9 mouse cellular contexts compared by ENCODE assay signal in the genomic region with DNA sequence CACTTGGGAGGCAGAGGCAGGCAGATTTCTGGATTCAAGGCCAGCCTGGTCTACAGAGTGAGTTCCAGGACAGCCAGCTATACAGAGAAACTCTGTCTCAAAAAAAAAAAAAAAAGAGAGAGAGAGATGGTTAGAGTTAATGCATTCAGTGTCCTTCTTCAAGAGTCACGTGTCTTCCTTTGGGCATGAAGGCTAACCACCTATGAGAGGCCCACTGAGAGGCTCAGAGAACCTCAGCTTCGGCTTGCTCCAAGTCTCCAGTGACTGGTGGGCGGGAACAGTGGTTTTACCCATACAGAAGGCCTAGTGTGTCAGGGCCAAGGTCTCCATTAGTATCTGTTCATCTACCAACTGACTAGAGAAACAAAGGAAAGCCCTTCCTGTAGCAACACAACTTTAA. TPM values are rescaled to one million over a fixed set of nuclear protein-coding genes. Genes with fewer than 3 reads are reported as not detected.
DNase-seq lines count a peak whose midpoint lies in the region; ATAC-seq and TF ChIP-seq lines count a peak whose summit lies in the region.
"Had no signal": no experiment of that assay in that cellular context is flagged by ENCODE, and none has a peak within 500 bp of the region (broad histone marks: within the 10 kb centered on the region; RNA-seq: fewer than 3 reads in every experiment).

No protein-coding gene starts in this region.

- H3K4me2 ChIP-seq in kidney, postnatal 0 days (ENCODE audit: low read length): peak overlapping the region; percentile 59; the same call in 1 of the 2 replicates
- no peak overlapping the region for H3K4me2 ChIP-seq in limb, embryonic 14.5 days (replicated peaks; ENCODE audit: low read depth, low read length, severe bottlenecking)
- H3K4me2 ChIP-seq in neural tube, embryonic 13.5 days: peak overlapping the region; percentile 57

- no peak for ATAC-seq in kidney, postnatal 0 days (replicated peaks; ENCODE audit: low FRiP score, low read depth)
- 0 out of 2 replicates have a peak, but pooled peaks have one; percentile 8 for ATAC-seq in limb, embryonic 14.5 days (ENCODE audit: low FRiP score, low read depth)
- ATAC-seq in neural tube, embryonic 13.5 days (ENCODE audit: low read depth): no peak
- no peak for ATAC-seq in frontal cortex, adult (ENCODE audit: low TSS enrichment)

- H3K36me3 ChIP-seq in kidney, postnatal 0 days (ENCODE audit: insufficient read depth, low read length): no peaks in the 10 kb centered on the region
- H3K36me3 ChIP-seq in forebrain, embryonic 10.5 days (replicated peaks): no peaks in the 10 kb centered on the region
- no peaks in the 10 kb centered on the region for H3K36me3 ChIP-seq in limb, embryonic 14.5 days (ENCODE audit: control insufficient read depth, insufficient read depth, low read length)
- no peaks in the 10 kb centered on the region for H3K36me3 ChIP-seq in neural tube, embryonic 13.5 days

- peak overlapping the region; percentile 78 for H3K27ac ChIP-seq in kidney, postnatal 0 days
- peak overlapping the region; percentile 83 for H3K27ac ChIP-seq in forebrain, embryonic 10.5 days
- no peak overlapping the region for H3K27ac ChIP-seq in limb, embryonic 14.5 days (replicated peaks; ENCODE audit: low read depth, low read length)
- peak overlapping the region; percentile 87 for H3K27ac ChIP-seq in neural tube, embryonic 13.5 days (replicated peaks)

- H3K9ac ChIP-seq in kidney, postnatal 0 days (ENCODE audit: low read depth, low read length): no peak overlapping the region
- no peak overlapping the region for H3K9ac ChIP-seq in limb, embryonic 14.5 days (ENCODE audit: low read depth, low read length, severe bottlenecking)
- H3K9ac ChIP-seq in neural tube, embryonic 13.5 days: no peak overlapping the region

- whole genome bisulfite sequencing in kidney, postnatal 0 days: 67% methylated on average over 3 of the region's 3 CpGs
- 79% methylated on average over 3 of the region's 3 CpGs for WGBS in forebrain, embryonic 10.5 days
- WGBS in limb, embryonic 14.5 days: 78% methylated on average over 3 of the region's 3 CpGs
- WGBS in neural tube, embryonic 13.5 days: 68% methylated on average over 3 of the region's 3 CpGs

- no peak overlapping the region for H3K4me3 ChIP-seq in kidney, postnatal 0 days (replicated peaks; ENCODE audit: low read depth, low read length)
- peak overlapping the region; percentile 42 for H3K4me3 ChIP-seq in forebrain, embryonic 10.5 days
- H3K4me3 ChIP-seq in limb, embryonic 14.5 days (replicated peaks; ENCODE audit: low read length): no peak overlapping the region
- no peak overlapping the region for H3K4me3 ChIP-seq in neural tube, embryonic 13.5 days

- peaks cover 17% of the 10 kb centered on the region for H3K4me1 ChIP-seq in kidney, postnatal 0 days (replicated peaks; ENCODE audit: insufficient read depth, low read length)
- H3K4me1 ChIP-seq in forebrain, embryonic 10.5 days: peaks cover 17% of the 10 kb centered on the region
- H3K4me1 ChIP-seq in limb, embryonic 14.5 days (ENCODE audit: control insufficient read depth, insufficient read depth, low read length): peaks cover 22% of the 10 kb centered on the region
- H3K4me1 ChIP-seq in neural tube, embryonic 13.5 days (replicated peaks): peaks cover 16% of the 10 kb centered on the region

- no peak for TF ChIP-seq CTCF in kidney, postnatal 0 days (IDR thresholded peaks at IDR 0.05; ENCODE audit: low read depth)

- H3K27me3 ChIP-seq in kidney, postnatal 0 days (ENCODE audit: insufficient read depth, low read length): no peaks in the 10 kb centered on the region
- H3K27me3 ChIP-seq in forebrain, embryonic 10.5 days (ENCODE audit: poor library complexity, severe bottlenecking): no peaks in the 10 kb centered on the region
- H3K27me3 ChIP-seq in limb, embryonic 14.5 days (ENCODE audit: control insufficient read depth, insufficient read depth, low read length): no peaks in the 10 kb centered on the region
- no peaks in the 10 kb centered on the region for H3K27me3 ChIP-seq in neural tube, embryonic 13.5 days

- no peak for DNase-seq in kidney, postnatal 0 days (ENCODE audit: low spot score)
- no peak for DNase-seq in kidney, postnatal 4 days
- DNase-seq in forebrain, embryonic 10.5 days (ENCODE audit: extremely low spot score, low spot score): no peak
- DNase-seq in limb, embryonic 14.5 days (ENCODE audit: low spot score): no peak
- DNase-seq in thymus, postnatal 10 days (ENCODE audit: low spot score in 2 of 2): no peak
- DNase-seq in embryo, embryonic 11 days: no peak

- H3K9me3 ChIP-seq in kidney, postnatal 0 days (replicated peaks; ENCODE audit: low read length): no peaks in the 10 kb centered on the region
- H3K9me3 ChIP-seq in forebrain, embryonic 10.5 days: no peaks in the 10 kb centered on the region
- H3K9me3 ChIP-seq in limb, embryonic 14.5 days (ENCODE audit: control insufficient read depth, low read length): no peaks in the 10 kb centered on the region
- no peaks in the 10 kb centered on the region for H3K9me3 ChIP-seq in neural tube, embryonic 13.5 days

- no peak for TF ChIP-seq POLR2A in limb, embryonic 14.5 days (IDR thresholded peaks at IDR 0.05; ENCODE audit: borderline replicate concordance, extremely low read depth, insufficient read depth, insufficient read length)

RNA-seq across cellular contexts. Expression of a gene that starts 33.9 kb away (rescaled TPM):
- polyA plus RNA-seq in kidney, postnatal 0 days (2015; fragmentation: Nextera tagmentation; extraction: Ambion mirVana): 36.5 and 36.8 TPM in 2 replicates
- not detected in 2 replicates for polyA plus RNA-seq in forebrain, embryonic 10.5 days (2016; fragmentation: Nextera tagmentation; extraction: Ambion mirVana)
- 0.85 and 1.1 TPM in 2 replicates for polyA plus RNA-seq in limb, embryonic 14.5 days (2012; rRNA removed)
- polyA plus RNA-seq in limb, embryonic 14.5 days (2014; fragmentation: Nextera tagmentation; extraction: Ambion mirVana): 0.36 and 0.41 TPM in 2 replicates
- polyA plus RNA-seq in neural tube, embryonic 13.5 days (2015; fragmentation: Nextera tagmentation; extraction: Ambion mirVana): 0.48 and 0.75 TPM in 2 replicates

RNA-seq across cellular contexts. Expression of a gene that starts 37.1 kb away (rescaled TPM):
- polyA plus RNA-seq in kidney, postnatal 0 days (2015; fragmentation: Nextera tagmentation; extraction: Ambion mirVana): 0.46 and 0.55 TPM in 2 replicates
- polyA plus RNA-seq in forebrain, embryonic 10.5 days (2016; fragmentation: Nextera tagmentation; extraction: Ambion mirVana): 0.63 and 0.73 TPM in 2 replicates
- 4.6 and 6.0 TPM in 2 replicates for polyA plus RNA-seq in limb, embryonic 14.5 days (2012; rRNA removed)
- 4.2 TPM in 2 replicates for polyA plus RNA-seq in limb, embryonic 14.5 days (2014; fragmentation: Nextera tagmentation; extraction: Ambion mirVana)
- 0.67 and 0.99 TPM in 2 replicates for polyA plus RNA-seq in neural tube, embryonic 13.5 days (2015; fragmentation: Nextera tagmentation; extraction: Ambion mirVana)

RNA-seq across cellular contexts. Expression of a gene that starts 52.2 kb away (rescaled TPM):
- not detected in 2 replicates for polyA plus RNA-seq in kidney, postnatal 0 days (2015; fragmentation: Nextera tagmentation; extraction: Ambion mirVana)
- not detected in 2 replicates for polyA plus RNA-seq in forebrain, embryonic 10.5 days (2016; fragmentation: Nextera tagmentation; extraction: Ambion mirVana)
- polyA plus RNA-seq in limb, embryonic 14.5 days (2012; rRNA removed): 0.78 TPM in 1 of 2 replicates, not detected in the other
- not detected in 2 replicates for polyA plus RNA-seq in limb, embryonic 14.5 days (2014; fragmentation: Nextera tagmentation; extraction: Ambion mirVana)
- not detected in 2 replicates for polyA plus RNA-seq in neural tube, embryonic 13.5 days (2015; fragmentation: Nextera tagmentation; extraction: Ambion mirVana)
- polyA plus RNA-seq: large intestine, adult 2 months had no signal

RNA-seq across cellular contexts. Expression of a gene that starts 52.3 kb away (rescaled TPM):
- polyA plus RNA-seq in kidney, postnatal 0 days (2015; fragmentation: Nextera tagmentation; extraction: Ambion mirVana): 283 and 305 TPM in 2 replicates
- polyA plus RNA-seq in forebrain, embryonic 10.5 days (2016; fragmentation: Nextera tagmentation; extraction: Ambion mirVana): 134 TPM in 2 replicates
- polyA plus RNA-seq in limb, embryonic 14.5 days (2012; rRNA removed): 50.0 and 83.6 TPM in 2 replicates
- polyA plus RNA-seq in limb, embryonic 14.5 days (2014; fragmentation: Nextera tagmentation; extraction: Ambion mirVana): 107 and 124 TPM in 2 replicates
- polyA plus RNA-seq in neural tube, embryonic 13.5 days (2015; fragmentation: Nextera tagmentation; extraction: Ambion mirVana): 92.1 and 104 TPM in 2 replicates

RNA-seq across cellular contexts. Expression of a gene that starts 53.4 kb away (rescaled TPM):
- 74.6 and 77.5 TPM in 2 replicates for polyA plus RNA-seq in kidney, postnatal 0 days (2015; fragmentation: Nextera tagmentation; extraction: Ambion mirVana)
- 149 and 153 TPM in 2 replicates for polyA plus RNA-seq in forebrain, embryonic 10.5 days (2016; fragmentation: Nextera tagmentation; extraction: Ambion mirVana)
- 69.5 and 70.1 TPM in 2 replicates for polyA plus RNA-seq in limb, embryonic 14.5 days (2012; rRNA removed)
- 106 and 114 TPM in 2 replicates for polyA plus RNA-seq in limb, embryonic 14.5 days (2014; fragmentation: Nextera tagmentation; extraction: Ambion mirVana)
- polyA plus RNA-seq in neural tube, embryonic 13.5 days (2015; fragmentation: Nextera tagmentation; extraction: Ambion mirVana): 148 and 149 TPM in 2 replicates

Comparison
In these comparisons a context has a peak if more than half of its experiments do, and no peak if none do; other contexts are left out.
1. RNA of a gene that starts 33.9 kb away (polyA plus RNA-seq): 36.5 to 36.8 TPM in kidney, postnatal 0 days; 0.36 to 1.1 TPM in limb, embryonic 14.5 days, 0.48 to 0.75 TPM in neural tube, embryonic 13.5 days and not detected in forebrain, embryonic 10.5 days; every median in the first group is over 10 times any median in the second.